Mouse (Mus musculus) testis, adult 2 months (tissue): ENCODE results near the gene Otub2. TPM values are rescaled to one million over a fixed set of nuclear protein-coding genes. Genes with fewer than 3 reads are reported as not detected.

Experiments used
- H3K27ac ChIP-seq: fragments of 200-500 bp; 2 replicates; pipeline ENCODE4 v1.5.1; 2012; ENCODE audit warnings: low read depth, low read length; ENCODE audit not compliant: control insufficient read depth, insufficient read depth
- H3K27me3 ChIP-seq: fragments of 200-500 bp; 2 replicates; pipeline ENCODE4 v1.6.1; 2012; ENCODE audit warnings: mild to moderate bottlenecking, low read length, moderate library complexity; ENCODE audit not compliant: control insufficient read depth, insufficient read depth
- H3K36me3 ChIP-seq: fragments of 200-500 bp; 2 replicates; pipeline ENCODE4 v1.6.1; 2012; ENCODE audit warnings: mild to moderate bottlenecking, low read length; ENCODE audit not compliant: control insufficient read depth, insufficient read depth
- H3K4me1 ChIP-seq: fragments of 200-500 bp; 2 replicates; pipeline ENCODE4 v1.6.1; 2012; ENCODE audit warnings: low read length; ENCODE audit not compliant: control insufficient read depth, insufficient read depth
- H3K4me3 ChIP-seq: fragments of 200-500 bp; 2 replicates; pipeline ENCODE4 v1.5.1; 2012; ENCODE audit warnings: low read depth, mild to moderate bottlenecking, low read length, moderate library complexity, mixed read lengths; ENCODE audit not compliant: control insufficient read depth
- CTCF ChIP-seq: fragments of 200-500 bp; IDR thresholded peaks from 2 replicates; pipeline ENCODE4 v1.5.1; 2012; ENCODE audit warnings: low read depth, mild to moderate bottlenecking, inconsistent platforms, low read length, moderate library complexity; ENCODE audit not compliant: control insufficient read depth, insufficient read depth, insufficient replicate concordance
- POLR2A ChIP-seq: fragments of 200-500 bp; IDR thresholded peaks from 2 replicates; pipeline ENCODE4 v1.6.1; 2012; ENCODE audit warnings: low read depth, mild to moderate bottlenecking, inconsistent platforms, low read length, moderate library complexity; ENCODE audit not compliant: control insufficient read depth
- polyA plus RNA-seq: library from polyadenylated mRNA; depleted of rRNA; stranded (reverse); fragments of >200 nt; gene quantifications from 2 replicates; pipeline ENCODE4 v1.2.3, GENCODE M21; 2012; rRNA removed

The Otub2 gene
- polyA plus RNA-seq, 1 experiment = 268 TPM

DNA sequence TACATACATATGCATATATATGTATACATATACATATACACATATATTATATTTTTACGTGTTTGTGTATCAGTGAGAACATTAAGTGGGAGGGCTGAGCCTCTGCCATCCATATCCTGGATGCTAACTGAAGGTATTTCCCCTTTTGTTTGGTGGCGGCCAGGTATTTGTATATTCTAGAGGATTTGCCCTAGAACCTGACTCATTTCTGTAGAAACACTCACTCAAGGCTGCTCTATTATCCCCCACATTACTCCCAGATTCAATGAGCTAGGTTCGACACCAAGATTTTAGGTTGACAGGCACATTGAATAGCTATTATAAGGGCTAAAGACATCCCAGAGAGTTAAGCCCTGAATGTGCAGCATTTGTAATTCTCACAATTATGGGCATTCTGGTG is 56.6 kb downstream of the Otub2 start:
- TF ChIP-seq POLR2A (no peak), CTCF (no peak)
- Histone ChIP-seq H3K4me3 (no peak overlapping the region), H3K27ac (no peak overlapping the region), H3K4me1 (no peaks in the 10 kb centered on the region), H3K36me3 (no peaks in the 10 kb centered on the region), H3K27me3 (no peaks in the 10 kb centered on the region)

DNA sequence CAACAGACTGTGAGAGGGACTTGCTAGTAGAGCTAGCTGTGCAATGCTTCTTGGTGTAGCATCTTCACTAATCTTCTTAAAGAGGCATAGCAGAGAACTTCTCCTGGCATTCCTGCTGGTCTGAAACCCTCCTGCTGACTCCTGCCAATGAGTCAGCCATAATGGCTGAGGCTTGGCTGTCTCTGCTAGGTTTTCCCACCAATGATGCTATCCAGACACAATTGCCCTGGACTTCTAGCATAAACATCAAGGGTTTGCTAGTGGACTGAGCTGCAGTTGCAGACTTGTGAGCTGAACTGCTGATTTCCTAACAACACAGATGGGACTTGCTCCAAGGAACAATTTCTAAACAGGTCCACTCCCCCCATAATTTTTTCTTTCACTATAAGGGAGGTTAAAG is 64.9 kb downstream of the Otub2 start:
- Histone ChIP-seq H3K27ac (no peak overlapping the region), H3K4me1 (no peaks in the 10 kb centered on the region), H3K27me3 (no peaks in the 10 kb centered on the region), H3K36me3 (no peaks in the 10 kb centered on the region), H3K4me3 (no peak overlapping the region)
- no peak for TF ChIP-seq POLR2A
- no peak for TF ChIP-seq CTCF

Other genes starting within 250 kb of the Otub2 start
- 0.81 and 1.4 TPM in 2 replicates for gene Prima1, start 146.5 kb upstream of the Otub2 start, polyA plus RNA-seq
- 98.9 and 105 TPM in 2 replicates for gene Fam181a, start 77.7 kb upstream of the Otub2 start, polyA plus RNA-seq
- 3.6 and 5.1 TPM in 2 replicates for gene Asb2, start 32.7 kb upstream of the Otub2 start, polyA plus RNA-seq
- gene 9330161L09Rik, start 19.1 kb downstream of the Otub2 start, polyA plus RNA-seq = 0.28 and 0.52 TPM in 2 replicates
- gene Ddx24, start 37.1 kb downstream of the Otub2 start, polyA plus RNA-seq = 47.3 and 49.4 TPM in 2 replicates
- gene Ifi27, start 45.5 kb downstream of the Otub2 start, polyA plus RNA-seq = 52.1 and 53.0 TPM in 2 replicates
- 4.7 and 12.9 TPM in 2 replicates for gene Ifi27l2a, start 55.0 kb downstream of the Otub2 start, polyA plus RNA-seq
- not detected in 2 replicates for gene Ifi27l2b, start 68.5 kb downstream of the Otub2 start, polyA plus RNA-seq
- 15.6 and 17.6 TPM in 2 replicates for gene Ppp4r4, start 143.6 kb downstream of the Otub2 start, polyA plus RNA-seq
- gene Serpina10, start 242.8 kb downstream of the Otub2 start, polyA plus RNA-seq = not detected in 2 replicates